Mouse (Mus musculus): ENCODE results near the gene Sh3bgrl. TPM values are rescaled to one million over a fixed set of nuclear protein-coding genes. Genes with fewer than 3 reads are reported as not detected.

Gene Sh3bgrl
- total RNA-seq, 2 experiments from 2014 or later = 177 to 283 TPM

- ATAC-seq (ENCODE audit: poor library complexity, severe bottlenecking) = no peak
Measured at GRCm38 (mm10) chrX:109130066-109130465, 34.9 kb downstream of the Sh3bgrl start.

- no peak for ATAC-seq (ENCODE audit: poor library complexity, severe bottlenecking)
Measured at GRCm38 (mm10) chrX:109131834-109132233, 36.7 kb downstream of the Sh3bgrl start.

DNA sequence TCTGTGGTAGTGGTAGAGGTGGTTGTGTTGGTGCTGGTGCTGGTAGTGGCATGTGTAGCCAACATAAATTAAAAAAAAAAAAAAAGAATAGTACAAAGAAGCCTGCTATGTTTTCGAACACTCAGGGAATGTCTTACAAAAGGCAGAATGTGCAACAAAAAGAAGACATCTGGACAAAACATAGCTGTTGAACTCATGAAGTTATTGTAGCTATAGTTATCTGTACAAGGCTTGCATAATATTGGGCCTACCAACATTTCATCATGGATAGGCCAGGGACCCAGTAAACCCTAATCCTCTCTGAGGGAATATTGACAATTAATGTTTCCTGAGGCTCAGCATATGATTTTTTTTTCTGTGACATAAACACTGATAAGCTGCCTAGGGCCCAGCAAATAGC, 37.3 kb downstream of the Sh3bgrl start:
- ATAC-seq (ENCODE audit: poor library complexity, severe bottlenecking) = no peak

GRCm38 (mm10) chrX:109133500-109133899, 38.3 kb downstream of the Sh3bgrl start:
- ATAC-seq (ENCODE audit: poor library complexity, severe bottlenecking) = no peak

- no peak for ATAC-seq (ENCODE audit: poor library complexity, severe bottlenecking)
Measured at GRCm38 (mm10) chrX:109136306-109136705, 41.1 kb downstream of the Sh3bgrl start.

DNA sequence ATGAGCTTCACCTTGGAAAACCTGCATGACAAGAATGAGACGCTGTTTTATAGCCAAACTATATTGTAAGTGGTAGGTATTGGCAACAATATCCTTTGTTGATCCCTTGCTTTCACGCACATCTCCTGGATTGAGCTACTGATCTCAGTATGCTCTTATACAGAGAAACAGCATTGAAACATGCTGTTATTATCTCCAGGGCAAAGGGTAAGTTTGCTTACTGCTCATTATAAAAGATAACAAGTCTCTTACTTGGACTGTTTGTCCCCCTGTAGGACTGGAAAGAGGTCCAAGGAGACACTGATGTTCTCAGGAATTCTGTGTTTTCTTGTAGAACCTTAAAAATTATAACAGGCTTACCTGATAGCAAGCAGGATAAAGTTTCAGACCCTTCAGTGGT, 41.7 kb downstream of the Sh3bgrl start:
- ATAC-seq (ENCODE audit: poor library complexity, severe bottlenecking) = no peak

- no peak for ATAC-seq (ENCODE audit: poor library complexity, severe bottlenecking)
Measured at GRCm38 (mm10) chrX:109137295-109137694, 42.1 kb downstream of the Sh3bgrl start.

- no peak for ATAC-seq (ENCODE audit: poor library complexity, severe bottlenecking)
Measured at GRCm38 (mm10) chrX:109141337-109141870, 46.2 kb downstream of the Sh3bgrl start.

GRCm38 (mm10) chrX:109142281-109142680, 47.1 kb downstream of the Sh3bgrl start:
- ATAC-seq (ENCODE audit: poor library complexity, severe bottlenecking) = no peak

- ATAC-seq (ENCODE audit: poor library complexity, severe bottlenecking) = no peak
Measured at GRCm38 (mm10) chrX:109145779-109146178, 50.6 kb downstream of the Sh3bgrl start.

DNA sequence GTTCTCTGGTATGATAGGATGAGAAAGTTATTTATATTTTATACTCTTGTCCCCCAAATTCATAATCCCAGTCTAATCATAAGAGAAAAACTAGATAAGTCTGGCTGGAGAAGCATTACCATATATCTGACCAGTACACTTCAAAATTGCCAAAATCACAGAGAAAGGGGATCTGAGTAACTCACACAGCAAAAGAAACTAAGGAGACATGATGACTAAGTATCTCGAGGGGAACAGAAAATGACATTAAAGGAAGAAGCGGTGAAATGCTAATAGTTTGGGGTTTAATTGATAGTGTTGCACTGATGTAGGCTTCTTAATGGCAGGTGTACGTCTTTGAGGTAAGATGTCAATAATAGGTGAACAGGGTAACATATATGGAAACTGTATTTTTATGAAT, 51.9 kb downstream of the Sh3bgrl start:
- ATAC-seq (ENCODE audit: poor library complexity, severe bottlenecking) = peak; percentile 75

DNA sequence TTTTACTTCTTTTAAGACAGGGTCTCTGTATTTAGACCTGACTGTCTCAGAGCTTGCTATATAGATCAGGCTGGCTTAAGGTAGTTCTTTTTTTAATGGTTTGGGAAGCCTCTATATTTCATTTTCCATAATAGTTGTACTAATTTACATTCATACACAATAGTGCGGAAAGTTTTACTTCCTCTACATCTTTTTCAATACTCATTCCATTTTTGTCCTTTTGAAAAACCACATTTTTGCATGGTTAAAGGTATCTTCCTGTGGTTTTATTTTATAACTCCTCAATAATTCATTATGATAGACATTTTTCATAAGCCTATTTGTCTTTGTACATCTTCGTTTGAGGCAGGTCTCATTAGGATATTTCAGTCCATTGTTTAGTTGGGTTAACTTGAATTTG, 56.1 kb downstream of the Sh3bgrl start:
- no peak for ATAC-seq (ENCODE audit: poor library complexity, severe bottlenecking)

GRCm38 (mm10) chrX:109160326-109160725, 65.2 kb downstream of the Sh3bgrl start:
- ATAC-seq (ENCODE audit: poor library complexity, severe bottlenecking) = no peak

- no peak for ATAC-seq (ENCODE audit: poor library complexity, severe bottlenecking)
Measured at GRCm38 (mm10) chrX:109160901-109161300, 65.7 kb downstream of the Sh3bgrl start.

DNA sequence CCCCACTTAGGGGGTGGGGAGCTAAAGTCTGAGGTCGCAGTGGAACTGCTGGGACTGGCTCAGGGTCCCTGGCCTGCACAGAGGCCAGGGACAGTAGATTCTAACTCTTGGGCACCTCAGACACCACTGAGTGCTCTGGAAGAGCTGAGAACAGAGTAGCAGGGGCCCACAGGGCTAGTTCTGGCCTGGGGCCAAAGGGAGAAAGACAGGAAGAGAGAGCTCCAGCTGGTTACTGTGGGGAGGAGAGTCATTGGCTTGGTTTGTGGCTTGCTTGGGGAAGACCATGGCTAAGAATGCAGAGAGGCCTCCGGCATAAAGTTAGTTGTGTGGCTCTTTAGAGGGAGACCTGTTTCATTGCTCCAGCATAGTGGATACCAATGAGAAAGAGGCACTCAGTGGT, 79.9 kb downstream of the Sh3bgrl start:
- ATAC-seq (ENCODE audit: poor library complexity, severe bottlenecking) = 0 out of 2 replicates have a peak, but pooled peaks have one; percentile 24

- ATAC-seq (ENCODE audit: poor library complexity, severe bottlenecking) = no peak
Measured at GRCm38 (mm10) chrX:109175470-109175869, 80.3 kb downstream of the Sh3bgrl start.

- peak; percentile 85 for ATAC-seq (ENCODE audit: poor library complexity, severe bottlenecking)
Measured at GRCm38 (mm10) chrX:109184706-109185478, 89.7 kb downstream of the Sh3bgrl start.

- peak; percentile 43 for ATAC-seq (ENCODE audit: poor library complexity, severe bottlenecking)
Measured at GRCm38 (mm10) chrX:109189607-109190006, 94.4 kb downstream of the Sh3bgrl start.

DNA sequence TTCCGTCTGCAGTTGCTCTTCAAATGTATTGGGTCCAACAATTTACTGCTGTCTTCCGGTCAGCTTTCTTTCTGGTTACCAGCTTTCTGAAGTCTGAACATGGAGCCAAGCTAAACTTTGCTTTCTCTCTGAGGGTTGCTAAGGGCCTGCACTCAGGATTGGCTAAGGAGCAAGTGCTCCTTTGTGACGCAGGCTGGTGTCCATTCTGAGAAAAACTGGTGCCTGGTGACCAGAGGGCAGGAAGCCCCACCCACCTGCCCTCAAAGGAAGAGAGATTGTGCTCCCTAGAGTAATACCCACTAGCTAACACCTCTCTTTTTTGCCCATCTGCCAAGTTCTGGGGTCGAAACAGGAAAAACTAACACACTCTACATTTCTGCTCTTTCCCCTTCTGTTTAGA, 95.8 kb downstream of the Sh3bgrl start:
- peak; percentile 79 for ATAC-seq (ENCODE audit: poor library complexity, severe bottlenecking)

DNA sequence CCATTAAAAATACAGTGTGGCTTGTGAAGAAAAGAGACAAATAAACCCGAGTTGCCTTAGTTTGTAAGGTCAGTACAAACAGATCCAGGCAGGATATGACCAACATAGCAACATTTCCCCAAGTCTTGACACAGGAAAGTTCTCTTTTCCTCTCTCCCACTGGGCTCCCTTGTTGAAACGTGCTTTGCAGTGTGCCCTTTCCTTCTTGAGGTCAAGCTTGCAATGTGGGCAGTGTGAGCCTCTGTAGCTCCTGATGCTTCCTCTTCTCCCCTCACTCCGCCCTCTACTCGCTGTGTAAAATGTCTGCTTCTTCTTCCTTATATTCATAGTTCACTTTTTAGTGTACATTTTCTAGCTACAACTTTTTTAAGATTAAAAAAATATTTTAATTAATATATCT, 96.3 kb downstream of the Sh3bgrl start:
- ATAC-seq (ENCODE audit: poor library complexity, severe bottlenecking) = peak; percentile 94

- peak; percentile 97 for ATAC-seq (ENCODE audit: poor library complexity, severe bottlenecking)
Measured at GRCm38 (mm10) chrX:109196468-109196867, 101.3 kb downstream of the Sh3bgrl start, which contains the start of gene Gm6377. Gene Gm6377 (plus strand): TSS chrX:109196756.

DNA sequence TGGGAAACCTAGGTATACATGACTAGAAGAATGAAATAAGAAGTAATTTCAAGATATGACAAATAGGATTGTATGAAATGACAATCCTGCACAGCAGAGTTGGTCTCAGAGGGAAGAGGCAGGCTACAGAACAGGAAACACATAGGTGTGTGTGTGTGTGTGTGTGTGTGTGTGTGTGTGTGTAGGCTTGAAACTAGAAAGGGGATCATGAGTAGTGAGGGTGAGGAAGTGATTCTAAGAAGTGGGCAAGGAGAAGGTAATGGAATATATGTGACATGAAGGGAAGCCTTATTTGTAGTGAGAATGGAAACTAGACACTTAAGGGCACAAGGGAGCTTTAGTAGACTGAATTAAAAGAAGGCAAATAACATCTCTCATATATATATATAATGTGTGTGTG, 112.7 kb downstream of the Sh3bgrl start:
- peak; percentile 92 for ATAC-seq (ENCODE audit: poor library complexity, severe bottlenecking)
